Mouse (Mus musculus) midbrain, embryonic 14.5 days (tissue): ENCODE measurements around the gene Gapdh. TPM values are rescaled to one million over a fixed set of nuclear protein-coding genes. Genes with fewer than 3 reads are reported as not detected.
A peak's percentile ranks its signal among the peaks of the same experiment; 100 is the strongest.
"Not testable (repeated sequence)": the region's sequence is repeated elsewhere in the genome, so short reads cannot be mapped to it uniquely, and the experiment has no call there.

Source experiments
- ATAC-seq: fragments of 200-750 bp; cut with Nextera tagmentation; 2 replicates; pipeline ENCODE4 v1.8.0; 2017; ENCODE audit warnings: moderate number of reproducible peaks, moderate library complexity; ENCODE audit not compliant: low FRiP score, low TSS enrichment
- DNase-seq: peaks from one replicate; pipeline ENCODE4 v3.0.0-alpha.2; 2015
- H3K27ac ChIP-seq: fragments of 300-500 bp; sonication (generic); replicated peaks from 2 replicates; pipeline ENCODE4 v1.5.1; 2014; ENCODE audit warnings: mild to moderate bottlenecking, low read depth, low read length, moderate library complexity
- H3K27me3 ChIP-seq: fragments of 300-500 bp; sonication (generic); 2 replicates; pipeline ENCODE4 v1.6.1; 2014; ENCODE audit warnings: low read length, control low read depth, mixed read lengths; ENCODE audit not compliant: control insufficient read depth, insufficient read depth
- H3K36me3 ChIP-seq: fragments of 300-500 bp; sonication (generic); 2 replicates; pipeline ENCODE4 v1.6.1; 2014; ENCODE audit warnings: low read length, control low read depth; ENCODE audit not compliant: control insufficient read depth, insufficient read depth
- H3K4me1 ChIP-seq: fragments of 300-500 bp; sonication (generic); 2 replicates; pipeline ENCODE4 v1.6.1; 2014; ENCODE audit warnings: mild to moderate bottlenecking, antibody characterized with exemption, low read length, control low read depth; ENCODE audit not compliant: control insufficient read depth, insufficient read depth
- H3K4me2 ChIP-seq: fragments of 300-500 bp; sonication (generic); 2 replicates; pipeline ENCODE4 v1.6.1; 2014; ENCODE audit warnings: mild to moderate bottlenecking, low read length, moderate library complexity
- H3K4me3 ChIP-seq: fragments of 300-500 bp; sonication (generic); replicated peaks from 2 replicates; pipeline ENCODE4 v1.5.1; 2014; ENCODE audit warnings: low read depth, low read length
- H3K9ac ChIP-seq: fragments of 300-500 bp; sonication (generic); replicated peaks from 2 replicates; pipeline ENCODE4 v1.6.1; 2014; ENCODE audit warnings: mild to moderate bottlenecking, low read length, moderate library complexity
- H3K9me3 ChIP-seq: fragments of 300-500 bp; sonication (generic); 2 replicates; pipeline ENCODE4 v1.6.1; 2016; ENCODE audit warnings: low read length, control low read depth, mixed read lengths; ENCODE audit not compliant: control insufficient read depth
- WGBS: fragments of 180-500 bp; shearing (Covaris S2); extraction: QIAGEN DNeasy Blood & Tissue Kit; methylation state at CpG from one replicate; pipeline ENCODE4 v1.1.7; 2014; 5-methylcytosine and 5-hydroxymethylcytosine counted together
- polyA plus RNA-seq: library from polyadenylated mRNA; unstranded; fragments of >200 nt; fragmentation: Nextera tagmentation; extraction: Ambion mirVana; gene quantifications from 2 replicates; pipeline ENCODE4 v1.2.1, GENCODE M21; 2014

Gapdh gene
- polyA plus RNA-seq, 1 experiment from 2014 or later = 1,501 TPM

GRCm38 (mm10) chr6:125164672-125165327, 1.5 kb downstream of the Gapdh start:
- Histone ChIP-seq H3K9ac (peak overlapping the region; percentile 91), H3K36me3 (peaks cover 61% of the 10 kb centered on the region), H3K27me3 (no peaks in the 10 kb centered on the region), H3K9me3 (no peaks in the 10 kb centered on the region), H3K4me1 (peaks cover 27% of the 10 kb centered on the region), H3K27ac (peak overlapping the region; percentile 89), H3K4me3 (peak overlapping the region; percentile 80), H3K4me2 (peak overlapping the region; percentile 79)
- ATAC-seq = peak; percentile 43
- WGBS = under 1% methylated on average over 38 of the region's 39 CpGs
- peak; percentile 87 for DNase-seq

GRCm38 (mm10) chr6:125163801-125164657, 2.2 kb downstream of the Gapdh start:
- Histone ChIP-seq H3K27me3 (no peaks in the 10 kb centered on the region), H3K9ac (peak overlapping the region; percentile 91), H3K4me2 (peak overlapping the region; percentile 79), H3K36me3 (peaks cover 61% of the 10 kb centered on the region), H3K9me3 (no peaks in the 10 kb centered on the region), H3K4me1 (peaks cover 27% of the 10 kb centered on the region), H3K27ac (peak overlapping the region; percentile 89), H3K4me3 (peak overlapping the region; percentile 80)
- ATAC-seq (no peak), DNase-seq (peak; percentile 57)
- 4% methylated on average over 20 of the region's 20 CpGs for WGBS

- not testable (repeated sequence) for DNase-seq, ATAC-seq, H3K27me3 ChIP-seq, H3K27ac ChIP-seq, H3K9me3 ChIP-seq, H3K9ac ChIP-seq, H3K4me2 ChIP-seq, H3K4me3 ChIP-seq
- H3K36me3 ChIP-seq = peaks cover 56% of the 10 kb centered on the region
- 73% methylated on average over 12 of the region's 16 CpGs for WGBS
- H3K4me1 ChIP-seq = peaks cover 27% of the 10 kb centered on the region
Measured at GRCm38 (mm10) chr6:125162615-125163305, 3.5 kb downstream of the Gapdh start.

- H3K4me3 ChIP-seq = not testable (repeated sequence)
- peaks cover 51% of the 10 kb centered on the region for H3K36me3 ChIP-seq
- 1% methylated on average over 3 of the region's 5 CpGs for WGBS
Measured at GRCm38 (mm10) chr6:125161971-125162370, 4.3 kb downstream of the Gapdh start.

GRCm38 (mm10) chr6:125160854-125161760, 5.2 kb downstream of the Gapdh start:
- no peak overlapping the region for H3K27ac ChIP-seq
- ATAC-seq (no peak), DNase-seq (no peak)
- H3K9ac ChIP-seq = no peak overlapping the region
- WGBS = 17% methylated on average over 22 of the region's 22 CpGs
- H3K4me1 ChIP-seq = peaks cover 14% of the 10 kb centered on the region
- no peaks in the 10 kb centered on the region for H3K9me3 ChIP-seq
- no peak overlapping the region for H3K4me3 ChIP-seq
- H3K36me3 ChIP-seq = peaks cover 53% of the 10 kb centered on the region
- H3K4me2 ChIP-seq = no peak overlapping the region
- H3K27me3 ChIP-seq = no peaks in the 10 kb centered on the region

More at GRCm38 (mm10) chr6:125161971-125162370, 4.3 kb downstream of the Gapdh start:
- not testable (repeated sequence) for H3K9ac ChIP-seq, H3K27me3 ChIP-seq, H3K27ac ChIP-seq, H3K4me2 ChIP-seq, ATAC-seq, H3K9me3 ChIP-seq
- DNase-seq = peak; percentile 84
- H3K4me1 ChIP-seq = peaks cover 23% of the 10 kb centered on the region

- DNase-seq (no peak), ATAC-seq (no peak)
- Histone ChIP-seq H3K27ac (no peak overlapping the region), H3K4me1 (peaks cover 12% of the 10 kb centered on the region), H3K4me3 (no peak overlapping the region), H3K4me2 (no peak overlapping the region), H3K9me3 (no peaks in the 10 kb centered on the region), H3K9ac (no peak overlapping the region), H3K27me3 (no peaks in the 10 kb centered on the region), H3K36me3 (peaks cover 55% of the 10 kb centered on the region)
- 42% methylated on average over 10 of the region's 10 CpGs for WGBS
Measured at GRCm38 (mm10) chr6:125160558-125160853, 5.8 kb downstream of the Gapdh start.

- Histone ChIP-seq H3K4me1 (peaks cover 12% of the 10 kb centered on the region), H3K36me3 (peaks cover 55% of the 10 kb centered on the region), H3K9me3 (no peaks in the 10 kb centered on the region), H3K27me3 (no peaks in the 10 kb centered on the region), H3K4me2 (no peak overlapping the region), H3K9ac (no peak overlapping the region; the same call in 1 of the 2 replicates), H3K27ac (no peak overlapping the region), H3K4me3 (no peak overlapping the region)
- no peak for DNase-seq
- 88% methylated on average over 7 of the region's 7 CpGs for WGBS
- no peak for ATAC-seq
Measured at GRCm38 (mm10) chr6:125159773-125160557, 6.3 kb downstream of the Gapdh start.
